ENCODE assay signal across 8 mouse cellular contexts in the genomic region with DNA sequence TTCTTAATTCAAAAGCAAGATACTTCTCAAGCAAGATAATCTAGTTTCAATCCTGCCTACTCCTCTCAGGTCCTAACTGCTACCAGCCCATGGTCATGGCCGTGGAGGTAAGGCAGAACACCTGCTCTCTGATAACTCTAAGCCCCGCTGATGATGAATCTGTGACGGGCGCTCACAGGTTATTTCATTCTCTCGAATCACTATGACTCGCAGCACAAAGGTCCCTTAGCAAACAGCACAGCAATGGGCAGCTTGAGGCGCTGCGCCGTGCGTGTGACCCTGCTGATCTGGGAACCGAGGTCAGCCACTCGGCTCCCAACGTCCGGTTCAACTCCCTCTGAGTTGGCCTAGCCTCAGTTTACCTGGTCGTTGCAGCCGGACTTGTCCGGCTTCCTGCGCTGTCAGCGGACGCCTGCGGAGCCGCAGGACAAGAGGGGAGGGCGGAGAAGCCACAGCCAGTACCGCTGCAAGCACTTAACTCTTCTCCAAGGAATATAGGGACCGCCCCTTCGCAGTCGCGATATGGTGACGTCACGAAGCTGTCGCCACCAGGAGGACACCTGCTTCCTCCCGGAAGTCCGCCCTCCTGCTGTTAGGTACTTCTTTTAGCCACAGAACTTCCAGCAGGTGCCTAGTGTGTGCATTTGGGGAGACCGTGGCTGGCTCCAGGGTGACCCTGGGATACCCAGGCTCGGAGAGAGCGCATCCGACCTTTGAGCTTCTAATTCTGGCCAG. TPM values are rescaled to one million over a fixed set of nuclear protein-coding genes. Genes with fewer than 3 reads are reported as not detected.
DNase-seq lines count a peak whose midpoint lies in the region; ATAC-seq lines count a peak whose summit lies in the region.

Fahd2a (minus strand) TSS at position 511 of the 735 bp plus-strand sequence.

- peak; percentile 95 for ATAC-seq in inflammation-experienced regulatory T-cells, adult 6 months
- ATAC-seq in megakaryocyte-erythroid progenitor cell, adult 5-6 weeks (replicated peaks; ENCODE audit: low FRiP score, low TSS enrichment, poor library complexity, severe bottlenecking) = peak; percentile 96

- intact Hi-C loops in gastrocnemius, postnatal 14 days (cut with DNase I; ENCODE audit: low total_unique reads) = no loop called here
- intact Hi-C loops in left cerebral cortex, postnatal 10 days (cut with DNase I) = no loop called here

- peak; percentile 90 to 95 for DNase-seq in adrenal gland, adult (ENCODE audit: inconsistent age in 2 of 2, low spot score in 1 of 2)
- DNase-seq in embryo, embryonic 10.5 days (ENCODE audit: low spot score) = peak; percentile 92
- DNase-seq in gastrocnemius, postnatal 14 days = peak; percentile 84
- peak; percentile 85 to 94 for DNase-seq in left cerebral cortex, postnatal 10 days (ENCODE audit: extremely low spot score in 1 of 2, low spot score in 2 of 2)
- peak; percentile 89 for DNase-seq in right cerebral cortex, postnatal 25 days
- peak; percentile 78 to 88 for DNase-seq in urinary bladder, postnatal 4 days (ENCODE audit: low spot score in 2 of 2)

RNA-seq across cellular contexts. Expression of gene Fahd2a, which starts in this region (rescaled TPM):
- 10 to 100 TPM; 14.5 to 17.5 TPM for total RNA-seq in gastrocnemius, postnatal 14 days (2021)
- polyA plus RNA-seq in inflammation-experienced regulatory T-cells, adult 6 months (2017; shearing (Covaris generic)) = 10 to 100 TPM; 29.3 to 66.5 (median 38.0) TPM
- 10 to 100 TPM; 15.6 to 18.6 TPM for total RNA-seq in left cerebral cortex, postnatal 10 days (2021)
- total RNA-seq in megakaryocyte-erythroid progenitor cell, adult 5-6 weeks (2014; fragmentation: Nextera tagmentation) = 17.8 and 18.9 TPM in 2 replicates
- total RNA-seq in megakaryocyte-erythroid progenitor cell, adult 5-6 weeks (2017) = 1.8 and 3.5 TPM in 2 replicates

Comparison
In these comparisons a context has a peak if more than half of its experiments do, and no peak if none do; other contexts are left out.
1. Peak in every context shown above with its lines: DNase-seq and ATAC-seq.